Mouse (Mus musculus): ENCODE measurements around the gene Adam17. TPM values are rescaled to one million over a fixed set of nuclear protein-coding genes. Genes with fewer than 3 reads are reported as not detected.
"Not testable (repeated sequence)": the region's sequence is repeated elsewhere in the genome, so short reads cannot be mapped to it uniquely, and the experiment has no call there.

The Adam17 gene
- polyA plus RNA-seq, 1 experiment from 2014 or later: 28.7 TPM

DNA sequence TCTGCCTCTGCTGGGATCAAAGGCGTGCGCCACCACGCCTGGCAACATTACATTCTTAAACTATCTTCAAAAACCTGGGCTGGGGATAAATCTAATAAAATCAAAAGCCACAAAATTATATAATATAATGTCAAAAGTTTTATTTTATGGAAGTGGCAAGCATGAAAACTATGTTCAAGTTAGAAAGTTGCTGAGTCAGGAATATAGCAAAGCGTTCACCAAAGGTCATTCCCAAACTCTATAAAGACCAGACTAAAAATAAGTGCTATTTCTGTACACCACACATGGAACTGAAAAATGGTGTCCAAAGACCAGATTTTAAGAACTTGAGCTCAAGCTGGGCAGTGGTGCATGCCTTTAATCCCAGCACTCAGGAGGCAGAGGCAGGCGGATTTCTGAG lies 29.3 kb upstream of the Adam17 start:
- H3K9ac ChIP-seq (ENCODE audit: low read depth, low read length): no peak overlapping the region
- no peak overlapping the region for H3K27ac ChIP-seq (ENCODE audit: low read depth, low read length)
- H3K36me3 ChIP-seq (ENCODE audit: control insufficient read depth, insufficient read depth, low read length): peaks cover 8% of the 10 kb centered on the region; the same call in 1 of the 2 replicates
- ATAC-seq (replicated peaks; ENCODE audit: insufficient number of reproducible peaks, low FRiP score, low TSS enrichment): no peak
- no peak overlapping the region for H3K4me2 ChIP-seq
- no peaks in the 10 kb centered on the region for H3K27me3 ChIP-seq (ENCODE audit: control insufficient read depth, insufficient read depth, low read length)
- no peaks in the 10 kb centered on the region for H3K4me1 ChIP-seq (ENCODE audit: control insufficient read depth, insufficient read depth, low read length)
- 96% methylated on average over 5 of the region's 5 CpGs for WGBS (ENCODE audit: insufficient replicate concordance)
- H3K4me3 ChIP-seq (ENCODE audit: low read depth, low read length): no peak overlapping the region
- H3K9me3 ChIP-seq (replicated peaks; ENCODE audit: control insufficient read depth, low read length): no peaks in the 10 kb centered on the region

DNA sequence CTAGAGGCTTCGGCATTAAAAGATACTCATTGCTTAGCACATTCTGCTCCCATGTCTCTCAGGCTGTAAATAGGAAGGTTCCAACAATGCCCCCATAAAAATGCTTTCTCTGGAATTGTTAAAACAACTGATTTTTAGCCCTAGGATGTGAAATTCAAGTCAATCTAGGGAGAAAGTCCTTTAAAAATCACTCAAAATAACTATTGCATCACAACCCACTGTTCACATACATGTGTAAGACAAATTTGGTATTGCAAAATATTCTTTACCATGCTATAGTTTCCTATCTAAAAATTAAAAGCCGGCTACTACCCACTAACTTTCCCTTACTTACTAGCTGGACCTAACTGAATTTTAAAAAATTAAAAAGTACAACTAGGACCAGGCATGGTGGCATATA lies 12.8 kb upstream of the Adam17 start:
- H3K4me3 ChIP-seq (ENCODE audit: low read depth, low read length): no peak overlapping the region
- no peak overlapping the region for H3K4me2 ChIP-seq
- 94% methylated on average over 2 of the region's 2 CpGs for WGBS (ENCODE audit: insufficient replicate concordance)

GRCm38 (mm10) chr12:21378765-21379346 lies 5.4 kb upstream of the Adam17 start:
- not testable (repeated sequence) for H3K27ac ChIP-seq (ENCODE audit: low read depth, low read length); H3K36me3 ChIP-seq (ENCODE audit: control insufficient read depth, insufficient read depth, low read length); ATAC-seq (replicated peaks; ENCODE audit: insufficient number of reproducible peaks, low FRiP score, low TSS enrichment); H3K27me3 ChIP-seq (ENCODE audit: control insufficient read depth, insufficient read depth, low read length); H3K4me3 ChIP-seq (ENCODE audit: low read depth, low read length); H3K9me3 ChIP-seq (replicated peaks; ENCODE audit: control insufficient read depth, low read length); H3K4me2 ChIP-seq; H3K9ac ChIP-seq (ENCODE audit: low read depth, low read length); H3K4me1 ChIP-seq (ENCODE audit: control insufficient read depth, insufficient read depth, low read length)
- 68% methylated on average over 6 of the region's 6 CpGs for WGBS (ENCODE audit: insufficient replicate concordance)

More for the DNA sequence above, 12.8 kb upstream of the Adam17 start:
- no peaks in the 10 kb centered on the region for H3K9me3 ChIP-seq (replicated peaks; ENCODE audit: control insufficient read depth, low read length)
- H3K9ac ChIP-seq (ENCODE audit: low read depth, low read length): no peak overlapping the region
- no peak overlapping the region for H3K27ac ChIP-seq (ENCODE audit: low read depth, low read length)
- H3K27me3 ChIP-seq (ENCODE audit: control insufficient read depth, insufficient read depth, low read length): no peaks in the 10 kb centered on the region
- ATAC-seq (replicated peaks; ENCODE audit: insufficient number of reproducible peaks, low FRiP score, low TSS enrichment): no peak
- H3K36me3 ChIP-seq (ENCODE audit: control insufficient read depth, insufficient read depth, low read length): peaks cover 18% of the 10 kb centered on the region
- no peaks in the 10 kb centered on the region for H3K4me1 ChIP-seq (ENCODE audit: control insufficient read depth, insufficient read depth, low read length)

DNA sequence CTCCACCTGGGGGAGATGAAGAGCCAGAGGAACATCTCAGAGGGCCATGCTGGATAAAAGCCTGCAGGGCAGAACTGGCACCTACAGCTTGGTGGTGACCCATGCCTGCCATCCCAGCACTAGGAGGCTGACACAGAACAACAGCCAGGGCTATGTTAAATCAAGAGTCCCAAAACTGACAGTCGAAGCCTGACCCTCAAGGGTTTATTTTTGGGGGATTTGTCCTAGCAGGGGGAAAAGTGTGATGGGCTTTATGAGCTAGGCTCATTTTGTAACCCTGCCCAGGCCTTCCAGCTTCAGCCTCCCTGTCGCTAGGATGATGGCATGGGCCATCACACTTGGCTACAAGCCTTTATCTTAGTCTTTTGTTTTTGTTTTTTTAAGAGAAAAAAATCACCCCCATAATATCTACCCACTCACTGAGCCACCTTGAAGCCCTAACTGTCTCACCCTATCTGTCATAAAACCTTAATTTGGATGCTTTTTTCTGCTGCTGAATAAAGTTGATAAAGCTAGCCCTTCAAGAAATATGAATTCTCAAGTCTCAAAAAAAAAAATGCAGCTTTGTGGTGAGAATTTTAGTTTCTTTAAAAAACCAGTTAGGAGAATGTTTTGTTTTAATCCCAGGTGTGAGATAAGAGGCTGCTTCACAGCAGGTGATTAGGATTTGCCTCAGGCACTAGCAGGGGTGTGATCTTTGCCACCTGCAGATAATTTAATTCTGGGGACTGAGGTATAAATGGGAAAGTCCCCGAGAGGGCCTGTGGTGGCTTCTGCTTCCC lies 2.1 kb upstream of the Adam17 start:
- no peak for ATAC-seq (replicated peaks; ENCODE audit: insufficient number of reproducible peaks, low FRiP score, low TSS enrichment)
- WGBS (ENCODE audit: insufficient replicate concordance): 22% methylated on average over 3 of the region's 3 CpGs
- Histone ChIP-seq H3K36me3 (ENCODE audit: control insufficient read depth, insufficient read depth, low read length) (no peaks in the 10 kb centered on the region), H3K4me3 (ENCODE audit: low read depth, low read length) (no peak overlapping the region), H3K4me2 (no peak overlapping the region), H3K9ac (ENCODE audit: low read depth, low read length) (no peak overlapping the region), H3K4me1 (ENCODE audit: control insufficient read depth, insufficient read depth, low read length) (0 out of 2 replicates have a peak, but pooled peaks cover 3% of the 10 kb centered on the region), H3K27me3 (ENCODE audit: control insufficient read depth, insufficient read depth, low read length) (no peaks in the 10 kb centered on the region), H3K27ac (ENCODE audit: low read depth, low read length) (no peak overlapping the region), H3K9me3 (replicated peaks; ENCODE audit: control insufficient read depth, low read length) (no peaks in the 10 kb centered on the region)

- H3K9me3 ChIP-seq (replicated peaks; ENCODE audit: control insufficient read depth, low read length): no peaks in the 10 kb centered on the region
- peak overlapping the region; percentile 60 for H3K4me3 ChIP-seq (ENCODE audit: low read depth, low read length)
- H3K36me3 ChIP-seq (ENCODE audit: control insufficient read depth, insufficient read depth, low read length): no peaks in the 10 kb centered on the region
- ATAC-seq (replicated peaks; ENCODE audit: insufficient number of reproducible peaks, low FRiP score, low TSS enrichment): peak; percentile 60
- peak overlapping the region; percentile 93 for H3K9ac ChIP-seq (ENCODE audit: low read depth, low read length)
- 0 out of 2 replicates have a peak, but pooled peaks cover 3% of the 10 kb centered on the region for H3K4me1 ChIP-seq (ENCODE audit: control insufficient read depth, insufficient read depth, low read length)
- 4% methylated on average over 24 of the region's 24 CpGs for WGBS (ENCODE audit: insufficient replicate concordance)
- peak overlapping the region; percentile 92 for H3K27ac ChIP-seq (ENCODE audit: low read depth, low read length)
- H3K4me2 ChIP-seq: peak overlapping the region; percentile 87
- H3K27me3 ChIP-seq (ENCODE audit: control insufficient read depth, insufficient read depth, low read length): no peaks in the 10 kb centered on the region
These were observed 516 bp upstream of the Adam17 start for GRCm38 (mm10) chr12:21373820-21374475.

DNA sequence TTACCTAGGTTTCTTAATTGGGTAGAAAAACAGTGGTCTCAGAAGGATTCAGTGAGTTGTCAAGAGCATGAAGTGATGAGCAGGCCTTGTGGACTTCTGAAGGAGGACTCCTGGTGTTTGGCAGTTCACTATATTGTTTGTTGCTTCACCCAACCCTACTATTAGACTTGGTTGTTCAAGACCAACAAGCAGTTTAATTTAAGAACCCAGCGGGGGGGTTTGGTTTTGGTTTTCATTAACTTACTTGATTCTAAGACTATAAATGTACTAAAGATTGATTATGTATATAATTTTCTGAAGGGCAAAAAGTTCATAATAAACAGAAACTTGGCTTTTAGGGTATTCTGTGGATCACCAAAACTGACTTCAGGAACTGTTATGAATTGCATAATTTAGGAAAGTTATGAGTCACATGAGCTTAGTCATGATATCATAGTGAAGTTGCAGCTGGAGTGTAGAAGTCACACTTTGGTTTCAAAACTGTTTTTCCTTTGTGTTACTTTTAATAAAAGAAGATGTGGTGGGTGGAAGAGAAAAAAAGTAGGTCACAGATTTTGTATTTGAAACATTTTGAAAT lies 3.3 kb downstream of the Adam17 start:
- no peaks in the 10 kb centered on the region for H3K27me3 ChIP-seq (ENCODE audit: control insufficient read depth, insufficient read depth, low read length)
- no peak overlapping the region for H3K27ac ChIP-seq (ENCODE audit: low read depth, low read length)
- no peaks in the 10 kb centered on the region for H3K36me3 ChIP-seq (ENCODE audit: control insufficient read depth, insufficient read depth, low read length)
- 90% methylated on average over 1 of the region's 1 CpGs for WGBS (ENCODE audit: insufficient replicate concordance)
- no peaks in the 10 kb centered on the region for H3K9me3 ChIP-seq (replicated peaks; ENCODE audit: control insufficient read depth, low read length)
- H3K4me1 ChIP-seq (ENCODE audit: control insufficient read depth, insufficient read depth, low read length): 0 out of 2 replicates have a peak, but pooled peaks cover 3% of the 10 kb centered on the region
- no peak overlapping the region for H3K4me2 ChIP-seq
- no peak overlapping the region for H3K9ac ChIP-seq (ENCODE audit: low read depth, low read length)
- no peak for ATAC-seq (replicated peaks; ENCODE audit: insufficient number of reproducible peaks, low FRiP score, low TSS enrichment)
- no peak overlapping the region for H3K4me3 ChIP-seq (ENCODE audit: low read depth, low read length)

DNA sequence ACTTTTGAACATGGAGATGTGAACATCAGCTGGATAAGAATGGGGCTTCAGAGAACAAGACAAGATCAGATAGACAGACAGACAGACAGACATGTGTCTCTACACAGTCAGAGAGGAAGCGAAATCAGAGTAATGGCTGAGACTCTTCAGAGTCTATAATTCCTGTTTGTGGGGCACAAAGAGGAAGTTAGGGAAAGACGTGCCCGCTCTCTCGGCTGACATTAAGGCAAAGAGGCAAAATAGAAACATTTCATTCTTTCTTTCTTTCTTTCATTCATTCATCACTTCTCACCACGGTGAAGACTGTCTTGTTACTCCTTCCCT lies 4.4 kb downstream of the Adam17 start:
- ATAC-seq (replicated peaks; ENCODE audit: insufficient number of reproducible peaks, low FRiP score, low TSS enrichment): no peak

DNA sequence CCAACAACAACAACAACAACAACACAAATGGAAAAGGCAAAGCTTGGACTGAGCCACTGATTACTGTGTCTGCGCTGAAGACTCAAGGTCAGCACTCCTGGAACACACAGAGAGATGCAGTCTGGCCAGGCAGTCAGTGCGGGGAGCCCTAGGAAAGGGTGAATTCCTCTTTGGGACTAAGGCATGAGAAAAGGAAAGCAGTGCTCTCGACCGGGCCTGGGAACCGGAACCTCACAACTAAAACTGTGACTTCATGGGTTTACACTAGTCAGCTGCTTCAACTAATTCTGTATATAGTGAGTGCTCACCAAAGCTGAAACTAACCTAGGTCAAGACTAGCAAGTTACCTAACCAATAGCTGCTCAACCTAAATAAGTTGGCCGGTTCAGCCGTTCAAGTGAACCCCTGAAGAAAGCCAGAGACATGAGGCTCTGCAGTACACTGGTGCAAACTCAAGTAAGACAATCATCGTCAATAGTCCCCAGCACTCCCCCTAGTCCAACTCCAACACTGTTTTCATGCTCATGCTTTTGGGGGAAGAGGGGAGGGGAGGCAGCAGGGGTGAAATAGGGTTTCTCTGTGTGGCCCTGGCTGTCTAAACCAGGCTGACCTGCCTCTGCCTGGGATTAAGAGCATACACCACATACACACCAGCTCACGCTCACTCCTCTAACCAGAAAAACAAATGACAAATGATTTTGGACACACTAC lies 4.9 kb downstream of the Adam17 start:
- H3K9me3 ChIP-seq (replicated peaks; ENCODE audit: control insufficient read depth, low read length): no peaks in the 10 kb centered on the region
- H3K9ac ChIP-seq (ENCODE audit: low read depth, low read length): no peak overlapping the region
- 0 out of 2 replicates have a peak, but pooled peaks cover 3% of the 10 kb centered on the region for H3K4me1 ChIP-seq (ENCODE audit: control insufficient read depth, insufficient read depth, low read length)
- no peaks in the 10 kb centered on the region for H3K36me3 ChIP-seq (ENCODE audit: control insufficient read depth, insufficient read depth, low read length)
- no peak overlapping the region for H3K4me3 ChIP-seq (ENCODE audit: low read depth, low read length)
- no peak for ATAC-seq (replicated peaks; ENCODE audit: insufficient number of reproducible peaks, low FRiP score, low TSS enrichment)
- H3K27ac ChIP-seq (ENCODE audit: low read depth, low read length): no peak overlapping the region
- H3K4me2 ChIP-seq: no peak overlapping the region
- WGBS (ENCODE audit: insufficient replicate concordance): 90% methylated on average over 9 of the region's 9 CpGs
- no peaks in the 10 kb centered on the region for H3K27me3 ChIP-seq (ENCODE audit: control insufficient read depth, insufficient read depth, low read length)

More for the DNA sequence above, 4.4 kb downstream of the Adam17 start:
- Histone ChIP-seq H3K36me3 (ENCODE audit: control insufficient read depth, insufficient read depth, low read length) (no peaks in the 10 kb centered on the region), H3K27ac (ENCODE audit: low read depth, low read length) (no peak overlapping the region), H3K4me3 (ENCODE audit: low read depth, low read length) (no peak overlapping the region), H3K27me3 (ENCODE audit: control insufficient read depth, insufficient read depth, low read length) (no peaks in the 10 kb centered on the region), H3K4me2 (no peak overlapping the region), H3K9ac (ENCODE audit: low read depth, low read length) (no peak overlapping the region), H3K9me3 (replicated peaks; ENCODE audit: control insufficient read depth, low read length) (no peaks in the 10 kb centered on the region), H3K4me1 (ENCODE audit: control insufficient read depth, insufficient read depth, low read length) (0 out of 2 replicates have a peak, but pooled peaks cover 3% of the 10 kb centered on the region)
- 89% methylated on average over 5 of the region's 5 CpGs for WGBS (ENCODE audit: insufficient replicate concordance)

Measured in heart, embryonic 11.5 days (tissue).